Mouse (Mus musculus) adrenal gland, postnatal 36 days (tissue): ENCODE results near the gene Dph2. TPM values are rescaled to one million over a fixed set of nuclear protein-coding genes. Genes with fewer than 3 reads are reported as not detected.

Experiments used
- total RNA-seq, 2 experiments: library from RNA; stranded (reverse); gene quantifications; 2 replicates each; pipeline ENCODE4 v1.2.3; 2021

Gene Dph2
- total RNA-seq, 2 experiments from 2014 or later: 9.2 to 9.4 TPM

Other genes with a start within 250 kb of the Dph2 start
- gene Dmap1, start 209.8 kb downstream of the Dph2 start, total RNA-seq: 10 to 100 TPM; 25.2 to 27.3 TPM
- not detected for gene Gm12845, start 167.6 kb downstream of the Dph2 start, total RNA-seq
- not detected for gene Klf17, start 126.4 kb downstream of the Dph2 start, total RNA-seq
- gene Slc6a9, start 57.5 kb downstream of the Dph2 start, total RNA-seq: 10 to 100 TPM in 1 of 2 experiments, 1 to 10 TPM in 1; 6.5 to 16.9 TPM
- gene Ccdc24, start 19.5 kb downstream of the Dph2 start, total RNA-seq: under 1 TPM; 0.49 to 0.76 TPM
- gene B4galt2, start 8.5 kb downstream of the Dph2 start, total RNA-seq: 10 to 100 TPM in 1 of 2 experiments, 1 to 10 TPM in 1; 10.0 to 14.3 TPM
- 100 to 1,000 TPM; 215 to 216 TPM for gene Atp6v0b, start 4.7 kb downstream of the Dph2 start, total RNA-seq
- gene Ipo13, start 23.0 kb upstream of the Dph2 start, total RNA-seq: 10 to 100 TPM; 41.1 to 45.9 TPM
- under 1 TPM in 1 of 2 experiments, not detected in 1; 0.72 TPM for gene Artn, start 37.7 kb upstream of the Dph2 start, total RNA-seq
- 10 to 100 TPM; 30.4 to 33.7 TPM for gene St3gal3, start 242.9 kb upstream of the Dph2 start, total RNA-seq